Mouse (Mus musculus) CH12.LX (cell line): ENCODE measurements around the gene Hipk3. TPM values are rescaled to one million over a fixed set of nuclear protein-coding genes. Genes with fewer than 3 reads are reported as not detected.

ENCODE experiments used
- DNase-seq: peaks from one replicate; pipeline ENCODE4 v3.0.0-alpha.2; 2013; ENCODE audit errors: extremely low read depth
- H3K27ac ChIP-seq: 2 replicates; pipeline ENCODE4 v1.5.1; 2012; ENCODE audit warnings: low read depth, mild to moderate bottlenecking, control low read depth, moderate library complexity; ENCODE audit not compliant: insufficient read depth
- H3K27me3 ChIP-seq: replicated peaks from 2 replicates; pipeline ENCODE3; 2012; ENCODE audit warnings: inconsistent platforms
- H3K36me3 ChIP-seq, 2 experiments: replicated peaks in 1 of 2; 2 replicates each; pipeline versions ENCODE3 to v1.6.1; 2012; ENCODE audit warnings: inconsistent platforms in 1 of 2, low read length in 1 of 2, mild to moderate bottlenecking in 1 of 2, mixed read lengths in 1 of 2, moderate library complexity in 1 of 2; ENCODE audit not compliant: control insufficient read depth in 1 of 2, insufficient read depth in 1 of 2
- H3K4me1 ChIP-seq, 2 experiments: 2 replicates each; pipeline ENCODE4 v1.6.1; 2012; ENCODE audit warnings: inconsistent platforms in 1 of 2, moderate library complexity in 1 of 2; ENCODE audit not compliant: insufficient read depth in 2 of 2, control insufficient read depth in 1 of 2
- H3K4me2 ChIP-seq: 2 replicates; pipeline ENCODE4 v1.6.1; 2012; ENCODE audit warnings: low read depth, mild to moderate bottlenecking, control low read depth; ENCODE audit not compliant: poor library complexity, insufficient read depth, severe bottlenecking
- H3K4me3 ChIP-seq, 3 experiments: fragments of 150-350 bp in 1 of 3; sonication (generic) in 1 of 3; replicated peaks in 1 of 3; 2 replicates each; pipeline versions ENCODE3 to v1.5.1; 2011 to 2012; ENCODE audit warnings: low read depth in 2 of 3, low read length in 2 of 3, mild to moderate bottlenecking in 2 of 3, moderate library complexity in 2 of 3, control low read depth in 1 of 3, improper control_type of control experiment in 1 of 3, inconsistent platforms in 1 of 3, mixed read lengths in 1 of 3; ENCODE audit not compliant: poor library complexity in 1 of 3
- H3K79me2 ChIP-seq: replicated peaks from 2 replicates; pipeline ENCODE4 v1.6.1; 2012; ENCODE audit warnings: mild to moderate bottlenecking, moderate library complexity; ENCODE audit not compliant: control insufficient read depth, poor library complexity, insufficient read depth, severe bottlenecking; ENCODE audit errors: extremely low read depth
- H3K9ac ChIP-seq: 2 replicates; pipeline ENCODE4 v1.6.1; 2012; ENCODE audit warnings: low read depth, mild to moderate bottlenecking, control low read depth, moderate library complexity; ENCODE audit not compliant: insufficient read depth
- H3K9me3 ChIP-seq: replicated peaks from 2 replicates; pipeline ENCODE3; 2012; ENCODE audit warnings: low read length, inconsistent platforms, mixed read lengths
- CHD1 ChIP-seq: IDR thresholded peaks from 2 replicates; pipeline ENCODE4 v1.6.1; 2012; ENCODE audit warnings: low read depth, low read length, improper control_type of control experiment, inconsistent platforms
- CHD2 ChIP-seq: IDR thresholded peaks from 2 replicates; pipeline ENCODE4 v1.6.1; 2011; ENCODE audit warnings: low read length, improper control_type of control experiment
- CTCF ChIP-seq, 2 experiments: IDR thresholded peaks in 1 of 2; conservative IDR thresholded peaks in 1 of 2; 2 replicates each; pipeline ENCODE4 v1.5.1; 2011 to 2012; ENCODE audit warnings: low read depth in 2 of 2, low read length in 2 of 2, improper control_type of control experiment in 1 of 2, inconsistent platforms in 1 of 2, mild to moderate bottlenecking in 1 of 2, moderate library complexity in 1 of 2
- E2F4 ChIP-seq: IDR thresholded peaks from 2 replicates; pipeline ENCODE4 v1.6.1; 2011; ENCODE audit warnings: low read depth, low read length, improper control_type of control experiment; ENCODE audit not compliant: insufficient replicate concordance
- ELF1 ChIP-seq: IDR thresholded peaks from 2 replicates; pipeline ENCODE4 v1.6.1; 2014; ENCODE audit warnings: low read depth, mild to moderate bottlenecking, inconsistent platforms, low read length, improper control_type of control experiment
- GABPA ChIP-seq: IDR thresholded peaks from 2 replicates; pipeline ENCODE4 v1.6.1; 2012; ENCODE audit warnings: low read depth, low read length, improper control_type of control experiment, inconsistent platforms; ENCODE audit not compliant: insufficient replicate concordance
- HCFC1 ChIP-seq: IDR thresholded peaks from 2 replicates; pipeline ENCODE4 v1.6.1; 2012; ENCODE audit warnings: low read depth, mild to moderate bottlenecking, inconsistent platforms, low read length, improper control_type of control experiment
- JUN ChIP-seq: IDR thresholded peaks from 2 replicates; pipeline ENCODE4 v1.6.1; 2011; ENCODE audit warnings: low read depth, mild to moderate bottlenecking, low read length, improper control_type of control experiment, moderate library complexity; ENCODE audit not compliant: insufficient read depth
- KAT2A ChIP-seq: IDR thresholded peaks from 2 replicates; pipeline ENCODE4 v1.6.1; 2012; ENCODE audit warnings: low read length, improper control_type of control experiment, inconsistent platforms; ENCODE audit not compliant: insufficient replicate concordance
- MAX ChIP-seq: IDR thresholded peaks from 2 replicates; pipeline ENCODE4 v1.6.1; 2011; ENCODE audit warnings: low read length, improper control_type of control experiment
- MXI1 ChIP-seq: IDR thresholded peaks from 2 replicates; pipeline ENCODE4 v1.6.1; 2011; ENCODE audit warnings: mild to moderate bottlenecking, low read depth, low read length, improper control_type of control experiment
- MYC ChIP-seq: IDR thresholded peaks from 2 replicates; pipeline ENCODE4 v1.6.1; 2011; ENCODE audit warnings: low read depth, mild to moderate bottlenecking, improper control_type of control experiment, low read length
- NELFE ChIP-seq: IDR thresholded peaks from 2 replicates; pipeline ENCODE4 v1.6.1; 2011; ENCODE audit warnings: low read depth, low read length, improper control_type of control experiment
- PAX5 ChIP-seq: IDR thresholded peaks from 2 replicates; pipeline ENCODE4 v1.6.1; 2012; ENCODE audit warnings: low read length, inconsistent platforms, mixed read lengths
- POLR2A ChIP-seq: IDR thresholded peaks from 2 replicates; pipeline ENCODE4 v1.6.1; 2011; ENCODE audit warnings: low read depth, mild to moderate bottlenecking, improper control_type of control experiment, low read length
- POLR2AphosphoS2 ChIP-seq: IDR thresholded peaks from 2 replicates; pipeline ENCODE4 v1.6.1; 2011; ENCODE audit warnings: low read depth, low read length, improper control_type of control experiment
- RCOR1 ChIP-seq: conservative IDR thresholded peaks from 2 replicates; pipeline ENCODE4 v1.6.1; 2012; ENCODE audit warnings: low read depth, mild to moderate bottlenecking, inconsistent platforms, low read length, improper control_type of control experiment
- SIN3A ChIP-seq: IDR thresholded peaks from 2 replicates; pipeline ENCODE4 v1.6.1; 2012; ENCODE audit warnings: low read length, improper control_type of control experiment, inconsistent platforms
- TBP ChIP-seq: conservative IDR thresholded peaks from 2 replicates; pipeline ENCODE4 v1.6.1; 2011; ENCODE audit warnings: low read depth, low read length, improper control_type of control experiment
- TCF12 ChIP-seq: IDR thresholded peaks from 2 replicates; pipeline ENCODE4 v1.6.1; 2014; ENCODE audit warnings: low read depth, mild to moderate bottlenecking, inconsistent platforms, low read length, improper control_type of control experiment
- UBTF ChIP-seq: IDR thresholded peaks from 2 replicates; pipeline ENCODE4 v1.6.1; 2012; ENCODE audit warnings: low read depth, mild to moderate bottlenecking, inconsistent platforms, low read length, improper control_type of control experiment, moderate library complexity
- USF1 ChIP-seq: IDR thresholded peaks from 2 replicates; pipeline ENCODE4 v1.6.1; 2014; ENCODE audit warnings: low read depth, mild to moderate bottlenecking, inconsistent platforms, low read length, improper control_type of control experiment
- ZC3H11A ChIP-seq: IDR thresholded peaks from 2 replicates; pipeline ENCODE4 v1.6.1; 2012; ENCODE audit warnings: low read depth, mild to moderate bottlenecking, inconsistent platforms, low read length, improper control_type of control experiment
- ZMIZ1 ChIP-seq: IDR thresholded peaks from 2 replicates; pipeline ENCODE4 v1.6.1; 2012; ENCODE audit warnings: low read depth, mild to moderate bottlenecking, inconsistent platforms, low read length, improper control_type of control experiment
- dilution Hi-C: fragments of 300-500 bp; cut with MboI; formaldehyde crosslinking; loops from 2 replicates; pipeline ENCODE4 v1.14.3; 2020; ENCODE audit warnings: low sequenced_read_pairs; ENCODE audit not compliant: extremely low pct_unique_long_range_greater_than_20kb, extremely low pct_ligation_motif_present
- in situ Hi-C: fragments of 300-500 bp; cut with MboI; formaldehyde crosslinking; loops from 3 replicates; pipeline ENCODE4 v1.14.3; 2019; ENCODE audit warnings: low sequenced_read_pairs, low pct_ligation_motif_present, low pct_unique_long_range_greater_than_20kb, mixed read lengths
- polyA plus RNA-seq: library from polyadenylated mRNA; unstranded; fragments of >175 nt; gene quantifications from 2 replicates; pipeline ENCODE4 v1.2.1, GENCODE M21; 2012; ENCODE audit warnings: low read depth; ENCODE audit not compliant: insufficient read length
- total RNA-seq, 2 experiments: library from RNA; depleted of rRNA; stranded (reverse); fragments of 300-350 nt in 1 of 2; fragments of >200 nt in 1 of 2; gene quantifications; 2 replicates each; pipeline ENCODE4 v1.2.3; 2012 to 2014

Hipk3 gene
- total and polyA plus RNA-seq, 3 experiments = 14.8 to 19.5 (median 16.9) TPM

- DNase-seq = no peak
- Histone ChIP-seq H3K4me3 (no peak overlapping the region), H3K27me3 (no peaks in the 10 kb centered on the region), H3K79me2 (no peaks in the 10 kb centered on the region), H3K4me2 (no peak overlapping the region), H3K9me3 (no peaks in the 10 kb centered on the region), H3K4me1 (no peaks in the 10 kb centered on the region), H3K36me3 (no peaks in the 10 kb centered on the region), H3K9ac (no peak overlapping the region), H3K27ac (no peak overlapping the region)
- TF ChIP-seq HCFC1 = no peak
- no peak for TF ChIP-seq GABPA
- TF ChIP-seq ZMIZ1 = no peak
- no peak for TF ChIP-seq POLR2AphosphoS2
- TF ChIP-seq TBP = no peak
- no peak for TF ChIP-seq E2F4
- TF ChIP-seq TCF12 = no peak
- no peak for TF ChIP-seq MXI1
- no peak for TF ChIP-seq NELFE
- no peak for TF ChIP-seq CTCF (conservative IDR thresholded peaks at IDR 0.05 in 1 of 2, IDR thresholded peaks at IDR 0.05 in 1 of 2; ENCODE audit: low read depth in 2 of 2, low read length in 2 of 2)
- no peak for TF ChIP-seq PAX5
- TF ChIP-seq SIN3A = no peak
- TF ChIP-seq USF1 = no peak
- TF ChIP-seq KAT2A = no peak
- no peak for TF ChIP-seq POLR2A
- TF ChIP-seq CHD2 = no peak
- TF ChIP-seq MYC = no peak
- TF ChIP-seq ZC3H11A = no peak
- no peak for TF ChIP-seq UBTF
- dilution Hi-C loops (no loop called here), in situ Hi-C loops (loop anchor here (10.0 kb wide), 1 partner anchor 275 kb away; no protein-coding TSS in a partner anchor)
These were observed 84.1 kb downstream of the Hipk3 start for GRCm38 (mm10) chr2:104409851-104410821.

- Histone ChIP-seq H3K9me3 (no peaks in the 10 kb centered on the region), H3K4me3 (no peak overlapping the region), H3K4me2 (no peak overlapping the region), H3K79me2 (no peaks in the 10 kb centered on the region), H3K27me3 (no peaks in the 10 kb centered on the region), H3K27ac (no peak overlapping the region), H3K9ac (no peak overlapping the region), H3K4me1 (no peaks in the 10 kb centered on the region), H3K36me3 (no peaks in the 10 kb centered on the region)
- DNase-seq = no peak
- dilution Hi-C loops = no loop called here
- TF ChIP-seq ZMIZ1 (no peak), TCF12 (no peak), JUN (no peak), PAX5 (no peak), GABPA (no peak), NELFE (no peak), CHD1 (no peak), RCOR1 (no peak), HCFC1 (no peak), TBP (no peak), MAX (no peak), ELF1 (no peak), UBTF (no peak)
- in situ Hi-C loops = no loop called here
These were observed 85.9 kb downstream of the Hipk3 start for GRCm38 (mm10) chr2:104408351-104408750.
